Mouse (Mus musculus): ENCODE data around the gene Magea4.

The Magea4 gene

GRCm38 (mm10) chrX:72221717-72222116, at the start of gene Magea4:
TSS of gene Magea4 (plus strand) at chrX:72222017.
- no peak for DNase-seq (ENCODE audit: low spot score in 2 of 2)

- no peak for DNase-seq (ENCODE audit: low spot score in 2 of 2)
These were observed 18.8 kb upstream of the Magea4 start for GRCm38 (mm10) chrX:72202944-72203554.

GRCm38 (mm10) chrX:72270637-72271036, 48.8 kb downstream of the Magea4 start:
- peak in 1 of 2 experiments; percentile 61 for DNase-seq (ENCODE audit: low spot score in 2 of 2)

Measured in urinary bladder, postnatal 4 days (tissue).